Mouse (Mus musculus) cerebellum, adult 2 months (tissue): ENCODE measurements around the gene Atp7a.

Experiments
- CTCF ChIP-seq: fragments of 200-500 bp; IDR thresholded peaks from 2 replicates; pipeline ENCODE4 v1.5.1; 2011; ENCODE audit warnings: low read depth, mild to moderate bottlenecking, control low read depth, low read length, moderate library complexity, borderline replicate concordance; ENCODE audit not compliant: insufficient read depth
- POLR2A ChIP-seq: fragments of 200-500 bp; IDR thresholded peaks from 2 replicates; pipeline ENCODE4 v1.6.1; 2011; ENCODE audit warnings: low read length, control low read depth, borderline replicate concordance; ENCODE audit not compliant: insufficient read depth

DNA sequence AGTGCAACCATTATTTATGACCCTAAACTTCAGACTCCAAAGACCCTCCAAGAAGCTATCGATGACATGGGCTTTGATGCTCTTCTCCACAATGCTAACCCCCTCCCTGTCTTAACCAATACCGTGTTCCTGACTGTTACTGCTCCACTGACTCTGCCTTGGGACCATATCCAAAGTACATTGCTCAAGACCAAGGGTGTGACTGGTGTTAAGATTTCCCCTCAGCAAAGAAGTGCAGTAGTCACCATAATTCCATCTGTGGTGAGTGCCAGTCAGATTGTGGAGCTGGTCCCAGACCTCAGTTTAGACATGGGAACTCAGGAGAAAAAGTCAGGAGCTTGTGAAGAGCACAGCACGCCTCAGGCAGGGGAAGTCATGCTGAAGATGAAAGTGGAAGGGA lies 58.1 kb downstream of the Atp7a start:
- TF ChIP-seq CTCF (no peak), POLR2A (no peak)
